9 mouse cellular contexts compared by ENCODE assay signal in the genomic region with DNA sequence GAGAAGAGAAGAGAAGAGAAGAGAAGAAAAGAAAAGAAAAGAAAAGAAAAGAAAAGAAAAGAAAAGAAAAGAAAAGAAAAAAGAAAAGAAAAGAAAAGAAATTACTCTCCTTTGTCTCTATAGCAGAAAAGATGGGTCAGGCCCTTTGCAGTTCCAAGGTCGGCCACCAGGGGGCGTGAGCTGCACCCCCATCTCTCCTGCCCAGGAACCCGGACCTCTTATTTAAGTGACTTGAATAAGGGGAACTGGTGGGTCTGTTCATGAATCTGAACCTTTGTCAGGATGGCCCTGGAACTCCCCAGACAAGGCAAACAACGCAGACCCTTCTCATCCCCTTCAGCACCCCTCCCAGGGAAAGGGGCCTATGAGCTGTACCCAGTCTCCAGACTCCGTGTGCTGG. TPM values are rescaled to one million over a fixed set of nuclear protein-coding genes. Genes with fewer than 3 reads are reported as not detected.
A peak's percentile ranks its signal among the peaks of the same experiment; 100 is the strongest.
DNase-seq lines count a peak whose midpoint lies in the region; ATAC-seq and TF ChIP-seq lines count a peak whose summit lies in the region.
"Had no signal": no experiment of that assay in that cellular context is flagged by ENCODE, and none has a peak within 500 bp of the region (broad histone marks: within the 10 kb centered on the region; RNA-seq: fewer than 3 reads in every experiment).

No protein-coding gene starts in this region.

- DNase-seq in forebrain, postnatal 0 days: no peak
- peak; percentile 56 for DNase-seq in retina, embryonic 14.5 days (ENCODE audit: low spot score)
- no peak for DNase-seq in retina, postnatal 1 day
- peak; percentile 49 for DNase-seq in limb, embryonic 10.5 days (ENCODE audit: low spot score)
- peak; percentile 27 to 38 for DNase-seq in thymus, postnatal 36 days
- DNase-seq in left cerebral cortex, adult 9 months (ENCODE audit: low spot score in 2 of 2): no peak
- DNase-seq in MN1 (ENCODE audit: low spot score): no peak

- H3K9ac ChIP-seq in forebrain, postnatal 0 days: no peak overlapping the region
- no peak overlapping the region for H3K9ac ChIP-seq in forebrain, embryonic 12.5 days
- H3K9ac ChIP-seq: heart, embryonic 15.5 days had no signal

- ATAC-seq in forebrain, postnatal 0 days: no peak
- no peak for ATAC-seq in forebrain, embryonic 12.5 days (ENCODE audit: low FRiP score)

- H3K27ac ChIP-seq in forebrain, postnatal 0 days (ENCODE audit: low read depth, low read length): no peak overlapping the region
- no peak overlapping the region for H3K27ac ChIP-seq in forebrain, embryonic 12.5 days
- no peak overlapping the region for H3K27ac ChIP-seq in limb, embryonic 10.5 days
- H3K27ac ChIP-seq: heart, embryonic 15.5 days had no signal

- H3K36me3 ChIP-seq in forebrain, postnatal 0 days (ENCODE audit: insufficient read depth): no peaks in the 10 kb centered on the region
- no peaks in the 10 kb centered on the region for H3K36me3 ChIP-seq in forebrain, embryonic 12.5 days (replicated peaks)
- H3K36me3 ChIP-seq in limb, embryonic 10.5 days: no peaks in the 10 kb centered on the region
- H3K36me3 ChIP-seq: heart, embryonic 15.5 days had no signal

- H3K4me2 ChIP-seq in forebrain, postnatal 0 days (ENCODE audit: low read depth): no peak overlapping the region
- no peak overlapping the region for H3K4me2 ChIP-seq in forebrain, embryonic 12.5 days
- H3K4me2 ChIP-seq: heart, embryonic 15.5 days had no signal

- no peak overlapping the region for H3K4me3 ChIP-seq in forebrain, postnatal 0 days (ENCODE audit: low read depth, low read length)
- no peak overlapping the region for H3K4me3 ChIP-seq in forebrain, embryonic 12.5 days (replicated peaks)
- H3K4me3 ChIP-seq in limb, embryonic 10.5 days: no peak overlapping the region
- H3K4me3 ChIP-seq: heart, embryonic 15.5 days had no signal

- peak; percentile 54 for TF ChIP-seq CTCF in forebrain, postnatal 0 days (IDR thresholded peaks at IDR 0.05; ENCODE audit: low read depth)

- 42% methylated on average over 5 of the region's 5 CpGs for WGBS in forebrain, postnatal 0 days
- WGBS in forebrain, embryonic 12.5 days: 42% methylated on average over 5 of the region's 5 CpGs
- 47% methylated on average over 5 of the region's 5 CpGs for WGBS in limb, embryonic 10.5 days

- no peaks in the 10 kb centered on the region for H3K27me3 ChIP-seq in forebrain, postnatal 0 days (ENCODE audit: insufficient read depth, low read length)
- H3K27me3 ChIP-seq in forebrain, embryonic 12.5 days: peaks cover 21% of the 10 kb centered on the region
- peaks cover 33% of the 10 kb centered on the region for H3K27me3 ChIP-seq in limb, embryonic 10.5 days (ENCODE audit: low read depth, poor library complexity, severe bottlenecking)

- no peaks in the 10 kb centered on the region for H3K4me1 ChIP-seq in forebrain, postnatal 0 days (ENCODE audit: insufficient read depth)
- H3K4me1 ChIP-seq in forebrain, embryonic 12.5 days: peaks cover 2% of the 10 kb centered on the region; the same call in 1 of the 2 replicates
- peaks cover 11% of the 10 kb centered on the region for H3K4me1 ChIP-seq in limb, embryonic 10.5 days

- no peaks in the 10 kb centered on the region for H3K9me3 ChIP-seq in forebrain, postnatal 0 days (ENCODE audit: low read length)
- no peaks in the 10 kb centered on the region for H3K9me3 ChIP-seq in forebrain, embryonic 12.5 days
- no peaks in the 10 kb centered on the region for H3K9me3 ChIP-seq in limb, embryonic 10.5 days (replicated peaks)
- H3K9me3 ChIP-seq: heart, embryonic 15.5 days had no signal

RNA-seq across cellular contexts. Expression of gene Sdsl, which starts 7.5 kb away (rescaled TPM):
- total RNA-seq in forebrain, postnatal 0 days (2014; rRNA removed): 1.3 and 3.0 TPM in 2 replicates
- polyA plus RNA-seq in forebrain, postnatal 0 days (2015; fragmentation: Nextera tagmentation; extraction: Ambion mirVana): 2.3 and 3.1 TPM in 2 replicates
- polyA plus RNA-seq in forebrain, embryonic 12.5 days (2016; fragmentation: Nextera tagmentation; extraction: Ambion mirVana): 4.5 and 5.1 TPM in 2 replicates
- 5.2 and 5.6 TPM in 2 replicates for polyA plus RNA-seq in limb, embryonic 10.5 days (2016; fragmentation: Nextera tagmentation; extraction: Ambion mirVana)

RNA-seq across cellular contexts. Expression of gene Sds, which starts 11.3 kb away (rescaled TPM):
- total RNA-seq in forebrain, postnatal 0 days (2014; rRNA removed): not detected in 2 replicates
- polyA plus RNA-seq in forebrain, postnatal 0 days (2015; fragmentation: Nextera tagmentation; extraction: Ambion mirVana): not detected in 2 replicates
- polyA plus RNA-seq in forebrain, embryonic 12.5 days (2016; fragmentation: Nextera tagmentation; extraction: Ambion mirVana): not detected in 2 replicates
- polyA plus RNA-seq in limb, embryonic 10.5 days (2016; fragmentation: Nextera tagmentation; extraction: Ambion mirVana): not detected in 2 replicates
- polyA plus RNA-seq: heart, embryonic 15.5 days had no signal

RNA-seq across cellular contexts. Expression of gene Lhx5, which starts 33.6 kb away (rescaled TPM):
- total RNA-seq in forebrain, postnatal 0 days (2014; rRNA removed): 4.6 and 5.4 TPM in 2 replicates
- 1.4 and 3.7 TPM in 2 replicates for polyA plus RNA-seq in forebrain, postnatal 0 days (2015; fragmentation: Nextera tagmentation; extraction: Ambion mirVana)
- 23.8 and 26.6 TPM in 2 replicates for polyA plus RNA-seq in forebrain, embryonic 12.5 days (2016; fragmentation: Nextera tagmentation; extraction: Ambion mirVana)
- not detected in 2 replicates for polyA plus RNA-seq in limb, embryonic 10.5 days (2016; fragmentation: Nextera tagmentation; extraction: Ambion mirVana)
- polyA plus RNA-seq: heart, embryonic 15.5 days had no signal

RNA-seq across cellular contexts. Expression of gene Plbd2, which starts 38.4 kb away (rescaled TPM):
- 19.5 and 23.7 TPM in 2 replicates for total RNA-seq in forebrain, postnatal 0 days (2014; rRNA removed)
- 33.5 and 39.4 TPM in 2 replicates for polyA plus RNA-seq in forebrain, postnatal 0 days (2015; fragmentation: Nextera tagmentation; extraction: Ambion mirVana)
- polyA plus RNA-seq in forebrain, embryonic 12.5 days (2016; fragmentation: Nextera tagmentation; extraction: Ambion mirVana): 25.9 and 26.6 TPM in 2 replicates
- 41.3 and 43.1 TPM in 2 replicates for polyA plus RNA-seq in limb, embryonic 10.5 days (2016; fragmentation: Nextera tagmentation; extraction: Ambion mirVana)

RNA-seq across cellular contexts. Expression of gene Slc8b1, which starts 45.9 kb away (rescaled TPM):
- total RNA-seq in forebrain, postnatal 0 days (2014; rRNA removed): 2.5 and 4.9 TPM in 2 replicates
- 1.6 and 2.0 TPM in 2 replicates for polyA plus RNA-seq in forebrain, postnatal 0 days (2015; fragmentation: Nextera tagmentation; extraction: Ambion mirVana)
- 2.3 and 2.8 TPM in 2 replicates for polyA plus RNA-seq in forebrain, embryonic 12.5 days (2016; fragmentation: Nextera tagmentation; extraction: Ambion mirVana)
- 3.7 and 4.4 TPM in 2 replicates for polyA plus RNA-seq in limb, embryonic 10.5 days (2016; fragmentation: Nextera tagmentation; extraction: Ambion mirVana)

Comparison
In these comparisons a context has a peak if more than half of its experiments do, and no peak if none do; other contexts are left out.
1. DNase-seq: peak in retina, embryonic 14.5 days (single experiment), limb, embryonic 10.5 days (single experiment) and thymus, postnatal 36 days (2 of 2); none in forebrain, postnatal 0 days (single experiment), retina, postnatal 1 day (single experiment), left cerebral cortex, adult 9 months (0 of 2) and MN1 (single experiment).